Mouse (Mus musculus) liver, adult 2 months (tissue): ENCODE measurements at regions not wholly inside any gene's neighbourhood (a gene's known extent, or its start where the extent isn't known, plus 50 kb on each side); places are given as distances from the start of the nearest gene placed in this dataset.

Experiments
- DNase-seq: peaks from one replicate; pipeline ENCODE4 v3.0.0-alpha.2; 2011; ENCODE audit warnings: low read depth, low spot score; ENCODE audit errors: extremely low read depth
- H3K27ac ChIP-seq: fragments of 200-500 bp; replicated peaks from 2 replicates; pipeline ENCODE4 v1.5.1; 2012; ENCODE audit warnings: low read depth, mild to moderate bottlenecking, control low read depth, inconsistent platforms, low read length; ENCODE audit not compliant: insufficient read depth
- H3K27me3 ChIP-seq: fragments of 200-500 bp; 2 replicates; pipeline ENCODE4 v1.6.1; 2012; ENCODE audit warnings: mild to moderate bottlenecking, moderate library complexity, low read length, inconsistent platforms; ENCODE audit not compliant: control insufficient read depth, insufficient read depth
- H3K36me3 ChIP-seq: fragments of 200-500 bp; 2 replicates; pipeline ENCODE4 v1.6.1; 2012; ENCODE audit warnings: low read length, inconsistent platforms; ENCODE audit not compliant: control insufficient read depth, insufficient read depth
- H3K4me1 ChIP-seq: fragments of 200-500 bp; 2 replicates; pipeline ENCODE4 v1.6.1; 2011; ENCODE audit warnings: low read length; ENCODE audit not compliant: control insufficient read depth, insufficient read depth
- H3K4me3 ChIP-seq: fragments of 200-500 bp; 2 replicates; pipeline ENCODE4 v1.5.1; 2011; ENCODE audit warnings: low read depth, mild to moderate bottlenecking, control low read depth, low read length, moderate library complexity; ENCODE audit not compliant: insufficient read depth
- H3K79me2 ChIP-seq: fragments of 200-500 bp; 2 replicates; pipeline ENCODE4 v1.6.1; 2012; ENCODE audit warnings: inconsistent platforms, mild to moderate bottlenecking, low read length, moderate library complexity; ENCODE audit not compliant: control insufficient read depth, insufficient read depth
- H3K9ac ChIP-seq: fragments of 200-500 bp; 2 replicates; pipeline ENCODE4 v1.6.1; 2012; ENCODE audit warnings: low read depth, mild to moderate bottlenecking, control low read depth, inconsistent platforms, low read length
- CTCF ChIP-seq: fragments of 200-500 bp; IDR thresholded peaks from 2 replicates; pipeline ENCODE4 v1.5.1; 2011; ENCODE audit warnings: low read depth, low read length, control low read depth
- POLR2A ChIP-seq: fragments of 200-500 bp; IDR thresholded peaks from 2 replicates; pipeline ENCODE4 v1.6.1; 2011; ENCODE audit warnings: low read length, control low read depth; ENCODE audit not compliant: insufficient read depth; ENCODE audit errors: extremely low read depth
- WGBS: fragments of 180-500 bp; shearing (Covaris S2); methylation state at CpG from one replicate; pipeline ENCODE4 v1.1.7; 2018; 5-methylcytosine and 5-hydroxymethylcytosine counted together

- no peaks in the 10 kb centered on the region for H3K4me1 ChIP-seq
- TF ChIP-seq CTCF, result no peak
- TF ChIP-seq POLR2A, result no peak
- H3K4me3 ChIP-seq, result no peak overlapping the region
- no peak overlapping the region for H3K9ac ChIP-seq
- H3K79me2 ChIP-seq, result no peaks in the 10 kb centered on the region
- no peak overlapping the region for H3K27ac ChIP-seq
- 67% methylated on average over 16 of the region's 16 CpGs for WGBS
- H3K27me3 ChIP-seq, result no peaks in the 10 kb centered on the region
- DNase-seq, result no peak
- no peaks in the 10 kb centered on the region for H3K36me3 ChIP-seq
These were observed 91.5 kb upstream of the Gadd45a start for GRCm38 (mm10) chr6:67128503-67129463.

- WGBS, result 92% methylated on average over 4 of the region's 4 CpGs
- no peaks in the 10 kb centered on the region for H3K36me3 ChIP-seq
- no peak overlapping the region for H3K27ac ChIP-seq
- TF ChIP-seq POLR2A (no peak), CTCF (no peak)
- H3K9ac ChIP-seq, result no peak overlapping the region
- H3K27me3 ChIP-seq, result no peaks in the 10 kb centered on the region
- no peaks in the 10 kb centered on the region for H3K79me2 ChIP-seq
- no peaks in the 10 kb centered on the region for H3K4me1 ChIP-seq
- DNase-seq, result no peak
- H3K4me3 ChIP-seq, result no peak overlapping the region
These were observed 90.5 kb upstream of the Gadd45a start for GRCm38 (mm10) chr6:67127727-67128126.

GRCm38 (mm10) chr6:67125715-67126312, 88.6 kb upstream of the Gadd45a start:
- 68% methylated on average over 7 of the region's 7 CpGs for WGBS
- Histone ChIP-seq H3K9ac (no peak overlapping the region), H3K27me3 (no peaks in the 10 kb centered on the region), H3K36me3 (no peaks in the 10 kb centered on the region), H3K27ac (no peak overlapping the region), H3K4me1 (no peaks in the 10 kb centered on the region), H3K4me3 (no peak overlapping the region), H3K79me2 (no peaks in the 10 kb centered on the region)
- no peak for DNase-seq
- no peak for TF ChIP-seq CTCF
- no peak for TF ChIP-seq POLR2A

- Histone ChIP-seq H3K4me3 (no peak overlapping the region), H3K36me3 (no peaks in the 10 kb centered on the region), H3K4me1 (no peaks in the 10 kb centered on the region), H3K27ac (no peak overlapping the region), H3K9ac (no peak overlapping the region), H3K27me3 (no peaks in the 10 kb centered on the region), H3K79me2 (no peaks in the 10 kb centered on the region)
- DNase-seq, result no peak
- TF ChIP-seq POLR2A (no peak), CTCF (no peak)
- WGBS, result 66% methylated on average over 2 of the region's 2 CpGs
These were observed 86.8 kb upstream of the Gadd45a start for GRCm38 (mm10) chr6:67124089-67124488.

GRCm38 (mm10) chr6:67123071-67123470, 85.8 kb upstream of the Gadd45a start:
- Histone ChIP-seq H3K27me3 (no peaks in the 10 kb centered on the region), H3K79me2 (no peaks in the 10 kb centered on the region), H3K4me1 (no peaks in the 10 kb centered on the region), H3K9ac (no peak overlapping the region), H3K27ac (no peak overlapping the region), H3K36me3 (no peaks in the 10 kb centered on the region), H3K4me3 (no peak overlapping the region)
- WGBS, result 80% methylated on average over 4 of the region's 4 CpGs
- no peak for TF ChIP-seq CTCF
- TF ChIP-seq POLR2A, result no peak
- no peak for DNase-seq

- Histone ChIP-seq H3K27me3 (no peaks in the 10 kb centered on the region), H3K36me3 (no peaks in the 10 kb centered on the region), H3K9ac (no peak overlapping the region), H3K27ac (no peak overlapping the region), H3K4me3 (no peak overlapping the region), H3K79me2 (no peaks in the 10 kb centered on the region), H3K4me1 (peaks cover 2% of the 10 kb centered on the region)
- TF ChIP-seq POLR2A, result no peak
- 39% methylated on average over 3 of the region's 3 CpGs for WGBS
- DNase-seq, result peak; percentile 67
These were observed 79.0 kb upstream of the Gadd45a start for GRCm38 (mm10) chr6:67116306-67116705.
